Mouse (Mus musculus) heart, adult 2 months (tissue): ENCODE results near the gene Ttc9b.

Experiments
- CTCF ChIP-seq: fragments of 200-600 bp; IDR thresholded peaks from 2 replicates; pipeline ENCODE4 v1.8.1; 2022; ENCODE audit warnings: antibody characterized with exemption, mild to moderate bottlenecking, moderate library complexity
- EP300 ChIP-seq: fragments of 200-500 bp; IDR thresholded peaks from 2 replicates; pipeline ENCODE4 v1.6.1; 2011; ENCODE audit warnings: low read depth, low read length, control low read depth; ENCODE audit not compliant: insufficient read depth
- POLR2A ChIP-seq: fragments of 200-500 bp; IDR thresholded peaks from 2 replicates; pipeline ENCODE4 v1.6.1; 2011; ENCODE audit warnings: mild to moderate bottlenecking, low read depth, low read length, control low read depth; ENCODE audit not compliant: insufficient read depth

DNA sequence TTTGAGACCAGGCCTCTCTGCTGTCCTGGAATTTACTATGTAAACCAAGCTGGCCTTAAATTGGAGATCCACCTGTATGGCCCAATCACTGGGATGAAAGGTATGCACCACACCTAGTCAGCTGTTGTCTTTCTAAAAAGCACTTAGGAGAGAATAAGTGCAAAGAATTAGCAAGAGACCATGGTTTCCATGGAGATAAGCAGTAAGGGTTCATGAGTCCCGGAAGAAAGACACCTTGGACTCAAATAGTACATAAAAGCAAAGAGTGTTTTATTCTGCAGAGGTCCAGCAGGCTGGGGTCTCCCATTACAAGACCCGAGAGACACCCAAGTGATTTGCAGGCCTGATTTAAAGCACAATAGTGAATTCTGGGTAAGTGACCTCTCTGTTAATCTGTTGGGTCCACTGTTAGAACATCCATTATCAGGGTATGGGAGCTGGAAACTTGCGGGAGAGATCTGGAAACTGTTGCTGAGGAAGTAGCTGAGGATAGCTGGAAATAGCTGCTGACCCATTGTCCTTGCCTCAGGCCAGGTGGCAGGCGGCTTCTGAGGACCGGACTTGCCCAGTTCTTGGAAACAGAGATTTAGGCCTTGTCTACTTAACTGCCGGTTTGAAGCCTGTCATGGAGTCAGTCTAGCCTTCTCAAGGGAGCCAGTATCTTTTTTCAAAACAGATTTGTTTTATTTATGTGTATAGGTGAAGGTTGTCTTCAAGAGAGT lies 6.3 kb upstream of the Ttc9b start:
- no peak for TF ChIP-seq POLR2A
- no peak for TF ChIP-seq CTCF
- no peak for TF ChIP-seq EP300
